Mouse (Mus musculus) brain, embryonic 14.5 days (tissue): ENCODE results near the gene Pyroxd2. TPM values are rescaled to one million over a fixed set of nuclear protein-coding genes. Genes with fewer than 3 reads are reported as not detected.

Source experiments
- DNase-seq: peaks from one replicate; pipeline ENCODE4 v3.0.0-alpha.2; 2011; ENCODE audit warnings: low read depth
- CTCF ChIP-seq: fragments of 200-500 bp; IDR thresholded peaks from 2 replicates; pipeline ENCODE4 v1.5.1; 2012; ENCODE audit warnings: inconsistent platforms, mild to moderate bottlenecking, moderate library complexity, borderline replicate concordance; ENCODE audit not compliant: insufficient read depth, insufficient read length; ENCODE audit errors: extremely low read depth
- POLR2A ChIP-seq: fragments of 200-500 bp; IDR thresholded peaks from 2 replicates; pipeline ENCODE4 v1.6.1; 2012; ENCODE audit warnings: mild to moderate bottlenecking, inconsistent platforms, borderline replicate concordance; ENCODE audit not compliant: poor library complexity, insufficient read depth, insufficient read length, severe bottlenecking; ENCODE audit errors: extremely low read depth
- polyA plus RNA-seq: library from polyadenylated mRNA; depleted of rRNA; stranded (reverse); fragments of >200 nt; gene quantifications from 2 replicates; pipeline ENCODE4 v1.2.3, GENCODE M21; 2012

Gene Pyroxd2
- polyA plus RNA-seq, 1 experiment: 2.5 TPM

GRCm38 (mm10) chr19:42741884-42742283 is 10.7 kb downstream of the Pyroxd2 start:
- peak; percentile 25 for DNase-seq
- no peak for TF ChIP-seq POLR2A
- no peak for TF ChIP-seq CTCF

DNA sequence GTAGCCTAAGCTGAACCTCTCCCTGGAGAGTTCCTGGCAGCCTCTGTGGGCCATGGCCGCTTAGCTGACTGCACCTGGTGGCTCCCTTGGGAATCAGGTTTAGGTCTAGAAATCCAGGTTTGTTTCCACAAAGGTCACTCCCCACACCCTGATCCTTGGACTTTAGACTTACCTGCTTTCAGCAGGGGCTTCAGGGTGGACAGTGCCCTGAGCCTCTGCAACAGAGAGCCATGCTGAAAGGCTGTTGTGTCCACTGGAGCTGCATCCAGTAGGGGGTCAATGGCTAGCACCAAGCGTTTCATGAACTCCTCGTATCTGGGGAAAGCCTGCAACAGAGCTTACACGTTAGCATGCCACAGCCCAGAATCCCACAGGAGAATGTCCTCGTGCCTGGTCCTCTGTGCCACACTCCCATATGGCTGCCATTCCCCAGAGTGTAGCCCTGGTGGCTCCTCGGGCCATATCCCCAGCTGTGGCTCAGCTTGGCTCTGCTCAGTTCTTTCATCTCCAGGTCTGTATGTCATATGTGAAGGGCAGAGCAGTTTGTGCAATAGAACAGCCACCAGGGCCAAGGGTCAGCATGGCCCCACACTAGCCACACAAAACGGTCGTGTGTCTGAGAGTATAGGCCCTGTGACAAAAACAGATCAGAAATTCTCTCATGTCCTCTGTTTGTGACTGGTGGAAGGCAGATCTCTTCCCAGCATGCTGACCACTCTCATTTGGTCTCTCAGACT is 12.2 kb downstream of the Pyroxd2 start:
- TF ChIP-seq CTCF (no peak), POLR2A (no peak)
- DNase-seq: no peak

GRCm38 (mm10) chr19:42739734-42740133 is 12.8 kb downstream of the Pyroxd2 start:
- TF ChIP-seq CTCF (no peak), POLR2A (no peak)
- DNase-seq: no peak

DNA sequence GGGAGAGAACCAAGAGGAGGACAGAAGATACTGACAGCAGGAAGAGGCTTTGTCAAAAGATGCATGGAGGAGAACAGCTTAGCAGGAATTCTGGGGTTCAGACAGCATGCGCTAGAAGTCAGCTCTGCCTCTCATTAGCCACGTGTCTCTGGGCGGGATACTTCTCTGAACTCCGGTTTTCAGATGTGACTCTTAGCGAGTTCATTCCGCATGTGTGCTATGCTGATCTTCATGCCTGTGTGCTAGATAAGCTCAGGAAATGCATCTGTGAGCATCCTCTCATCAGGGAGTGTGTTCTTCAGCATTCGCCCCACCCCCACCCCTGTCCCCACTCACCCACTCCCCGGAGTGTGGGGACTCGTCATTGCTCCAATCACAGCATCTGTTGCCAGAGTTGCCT is 14.8 kb downstream of the Pyroxd2 start:
- peak; percentile 23 for DNase-seq

DNA sequence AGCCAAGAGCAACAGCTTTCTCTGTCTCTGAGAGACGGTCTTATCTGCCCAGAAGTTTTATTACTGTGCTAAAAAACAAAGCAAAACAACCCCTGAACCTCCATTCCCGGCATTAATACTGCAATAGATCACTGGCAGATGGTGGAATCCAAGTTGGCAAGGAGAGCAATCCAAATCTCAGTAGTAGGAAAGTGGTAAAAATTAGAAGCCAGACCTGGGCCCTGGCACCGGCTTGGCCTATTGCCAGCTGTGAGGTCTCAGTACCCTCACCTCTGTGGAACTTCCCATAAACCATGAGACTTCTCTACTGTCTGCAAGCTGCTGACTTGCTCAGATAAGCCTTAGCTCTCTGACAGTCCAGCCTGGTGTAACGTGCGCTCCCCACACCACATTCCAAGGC is 17.6 kb downstream of the Pyroxd2 start:
- TF ChIP-seq POLR2A: no peak
- DNase-seq: no peak

More for the DNA sequence above, 14.8 kb downstream of the Pyroxd2 start:
- TF ChIP-seq POLR2A (no peak), CTCF (no peak)

GRCm38 (mm10) chr19:42727424-42727823 is 25.2 kb downstream of the Pyroxd2 start:
- TF ChIP-seq CTCF (no peak), POLR2A (no peak)
- no peak for DNase-seq

DNA sequence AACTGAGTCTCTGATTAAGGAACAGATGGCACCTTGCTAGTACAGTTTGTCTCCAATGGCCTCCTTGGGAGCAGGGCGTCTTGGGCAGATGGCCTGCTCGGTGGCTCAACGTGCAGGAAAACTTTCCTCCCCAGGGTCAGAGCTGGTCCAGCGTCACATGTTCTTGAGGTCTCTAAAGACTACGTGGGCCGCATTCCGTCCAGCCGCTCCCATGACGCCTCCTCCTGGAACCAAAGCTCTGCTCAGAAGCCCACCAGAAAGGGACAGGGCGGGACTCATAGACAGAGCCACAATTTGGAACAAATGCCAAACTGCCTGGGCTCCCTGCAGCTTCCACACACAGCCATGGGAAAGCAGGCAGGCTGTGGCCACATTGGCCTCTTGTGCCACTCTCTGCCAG is 25.8 kb downstream of the Pyroxd2 start:
- TF ChIP-seq CTCF: no peak
- no peak for TF ChIP-seq POLR2A
- no peak for DNase-seq

DNA sequence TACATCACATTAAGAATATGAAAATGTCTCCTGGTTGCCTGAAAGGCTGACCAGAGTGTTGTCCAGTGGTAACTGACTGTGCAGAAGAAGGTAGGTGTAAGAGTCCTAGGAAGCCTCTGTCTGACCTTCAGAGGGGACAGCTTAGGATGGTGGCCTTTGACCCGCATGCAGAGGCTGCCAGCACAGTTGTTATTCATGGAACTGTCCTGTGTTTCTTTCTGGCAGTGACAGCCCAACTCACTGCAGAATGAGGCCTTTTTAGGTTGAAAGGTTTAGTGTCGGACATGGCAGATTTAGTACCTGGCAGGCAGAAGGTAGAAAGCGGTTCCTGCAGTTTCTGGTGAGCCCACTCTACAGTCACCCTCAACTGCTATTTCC is 26.6 kb downstream of the Pyroxd2 start:
- no peak for TF ChIP-seq POLR2A
- TF ChIP-seq CTCF: no peak
- no peak for DNase-seq

DNA sequence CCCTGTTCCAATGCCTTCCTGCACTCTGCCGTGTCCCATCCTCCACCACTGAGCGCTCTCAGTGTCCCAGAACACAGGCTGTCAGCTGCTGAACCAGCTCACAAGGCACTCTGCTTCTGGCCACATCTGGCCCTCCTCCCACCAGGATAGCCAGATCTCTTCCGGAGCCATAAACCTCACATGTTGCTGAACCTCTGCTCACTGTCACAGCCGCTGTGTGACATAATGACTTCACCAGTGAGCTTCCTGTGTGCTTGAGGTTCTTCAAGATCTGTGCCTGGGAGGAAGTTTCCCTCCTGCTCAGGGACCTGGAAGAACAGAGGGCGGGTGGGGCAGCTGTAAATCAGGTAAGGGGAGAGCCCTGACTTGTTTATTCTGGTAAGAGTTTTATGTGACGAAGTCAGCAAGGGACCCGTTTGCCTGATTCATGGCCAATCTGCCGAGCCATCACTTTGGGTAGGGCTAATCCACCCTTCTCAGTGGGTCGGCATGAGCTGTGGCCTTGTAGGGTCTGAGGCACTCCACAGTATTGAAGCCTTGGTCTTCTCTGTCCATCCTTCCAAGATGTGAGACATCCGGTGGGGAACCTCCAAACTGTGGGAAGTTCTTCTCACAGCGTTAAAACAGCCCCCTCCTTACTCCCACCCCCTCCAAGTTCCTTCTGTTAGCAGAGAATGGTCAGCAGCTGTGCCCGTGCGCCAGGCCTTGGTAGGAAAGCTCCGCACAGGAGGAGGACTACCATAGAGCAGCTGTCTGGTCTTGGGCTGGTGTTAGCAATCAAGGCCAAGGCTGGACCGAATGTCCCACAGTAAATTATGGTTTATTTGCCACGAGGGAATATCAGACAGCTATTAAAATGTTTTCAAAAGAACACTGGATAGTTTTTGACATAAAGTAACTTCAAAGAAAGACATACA is 27.3 kb downstream of the Pyroxd2 start:
- no peak for DNase-seq
- TF ChIP-seq CTCF (no peak), POLR2A (no peak)

- no peak for DNase-seq
- TF ChIP-seq CTCF: no peak
These were observed 29.3 kb downstream of the Pyroxd2 start for GRCm38 (mm10) chr19:42723302-42723701.

DNA sequence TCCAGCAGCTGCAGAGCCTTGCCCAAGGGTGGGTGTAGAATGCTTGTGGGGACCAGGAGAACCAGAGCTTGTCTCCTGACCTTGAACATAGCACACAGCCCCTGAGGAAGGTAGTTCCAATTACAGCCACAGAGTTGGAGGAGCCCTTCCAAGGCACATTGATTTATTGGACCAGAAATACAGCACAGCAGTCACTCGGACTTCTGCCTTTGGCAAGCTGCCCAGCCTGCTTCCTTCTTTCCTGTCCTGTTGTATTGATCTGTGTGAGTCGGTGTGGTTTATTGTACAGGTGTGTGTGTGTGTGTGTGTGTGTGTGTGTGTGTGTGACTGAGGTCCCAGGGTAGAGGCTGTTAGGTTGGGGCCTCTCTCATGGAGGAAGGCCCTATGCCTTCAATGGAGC is 30.1 kb downstream of the Pyroxd2 start:
- no peak for TF ChIP-seq CTCF
- no peak for TF ChIP-seq POLR2A
- peak; percentile 51 for DNase-seq

DNA sequence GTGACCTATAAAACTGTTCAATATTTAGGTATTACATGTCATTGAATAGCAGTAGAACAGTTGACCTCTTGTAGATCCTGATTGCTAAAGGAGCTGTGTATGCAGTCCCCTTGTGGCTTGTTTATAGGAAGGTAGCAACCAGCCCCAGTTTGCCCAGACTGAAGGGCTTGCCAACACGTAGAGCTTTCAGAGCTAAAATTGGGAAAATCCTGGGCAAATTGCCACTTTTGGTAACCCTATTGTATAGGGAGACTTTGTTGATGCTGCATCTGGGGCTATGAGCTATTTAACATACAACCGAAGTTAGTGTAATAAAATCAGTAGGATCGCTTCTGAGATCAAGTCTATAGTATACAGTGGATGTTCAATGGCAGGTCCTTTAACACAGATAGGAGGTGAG is 34.5 kb downstream of the Pyroxd2 start:
- peak; percentile 59 for DNase-seq
- TF ChIP-seq CTCF: no peak
- TF ChIP-seq POLR2A: no peak

DNA sequence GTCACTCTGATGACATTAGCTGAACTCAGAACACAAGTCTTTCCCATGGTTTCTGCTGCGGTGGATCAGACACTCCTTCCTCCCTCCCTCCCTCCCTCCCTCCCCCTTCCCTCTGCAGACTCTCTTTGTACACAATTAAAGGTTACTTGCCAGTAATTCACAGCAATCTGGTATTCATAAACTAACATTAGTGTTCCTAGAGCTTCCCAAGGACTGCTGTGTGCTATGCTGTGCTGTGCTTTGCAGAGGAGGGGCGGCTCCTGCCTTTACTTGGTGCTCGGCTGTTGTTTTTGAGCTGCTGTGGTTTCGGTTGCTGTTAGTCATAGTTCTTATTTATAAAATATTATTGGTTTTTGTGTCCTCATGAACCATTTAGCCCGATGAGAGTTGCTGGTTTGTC is 34.9 kb downstream of the Pyroxd2 start:
- no peak for DNase-seq
- no peak for TF ChIP-seq POLR2A
- no peak for TF ChIP-seq CTCF
